Mouse (Mus musculus) hindbrain, embryonic 15.5 days (tissue): ENCODE measurements around the gene Ldlr. TPM values are rescaled to one million over a fixed set of nuclear protein-coding genes. Genes with fewer than 3 reads are reported as not detected.
"Not testable (repeated sequence)": the region's sequence is repeated elsewhere in the genome, so short reads cannot be mapped to it uniquely, and the experiment has no call there.

ENCODE experiments used
- ATAC-seq: fragments of 200-750 bp; cut with Nextera tagmentation; 2 replicates; pipeline ENCODE4 v1.8.0; 2017; ENCODE audit warnings: low read depth, moderate number of reproducible peaks, moderate TSS enrichment; ENCODE audit not compliant: low FRiP score
- H3K27ac ChIP-seq: fragments of 300-500 bp; sonication (generic); replicated peaks from 2 replicates; pipeline ENCODE4 v1.5.1; 2015; ENCODE audit warnings: mild to moderate bottlenecking, inconsistent platforms
- H3K27me3 ChIP-seq: fragments of 300-500 bp; sonication (generic); 2 replicates; pipeline ENCODE4 v1.6.1; 2015; ENCODE audit warnings: control low read depth, inconsistent platforms
- H3K36me3 ChIP-seq: fragments of 300-500 bp; sonication (generic); 2 replicates; pipeline ENCODE4 v1.6.1; 2015; ENCODE audit warnings: control low read depth, inconsistent platforms
- H3K4me1 ChIP-seq: fragments of 300-500 bp; sonication (generic); replicated peaks from 2 replicates; pipeline ENCODE4 v1.6.1; 2015; ENCODE audit warnings: control low read depth, inconsistent platforms
- H3K4me2 ChIP-seq: fragments of 300-500 bp; sonication (generic); 2 replicates; pipeline ENCODE4 v1.6.1; 2015; ENCODE audit warnings: moderate library complexity, mild to moderate bottlenecking, inconsistent platforms
- H3K4me3 ChIP-seq: fragments of 300-500 bp; sonication (generic); 2 replicates; pipeline ENCODE4 v1.5.1; 2015; ENCODE audit warnings: mild to moderate bottlenecking, inconsistent platforms
- H3K9ac ChIP-seq: fragments of 300-500 bp; sonication (generic); 2 replicates; pipeline ENCODE4 v1.6.1; 2015; ENCODE audit warnings: inconsistent platforms
- H3K9me3 ChIP-seq: fragments of 300-500 bp; sonication (generic); 2 replicates; pipeline ENCODE4 v1.6.1; 2016; ENCODE audit warnings: control low read depth, inconsistent platforms
- WGBS: fragments of 180-500 bp; shearing (Covaris S2); methylation state at CpG from one replicate; pipeline ENCODE4 v1.1.7; 2015; 5-methylcytosine and 5-hydroxymethylcytosine counted together
- polyA plus RNA-seq: library from polyadenylated mRNA; unstranded; fragments of >200 nt; fragmentation: Nextera tagmentation; extraction: Ambion mirVana; gene quantifications from 2 replicates; pipeline ENCODE4 v1.2.1, GENCODE M21; 2015

Ldlr gene
- polyA plus RNA-seq, 1 experiment from 2014 or later: 15.6 TPM

GRCm38 (mm10) chr9:21699280-21699679, 24.0 kb upstream of the Ldlr start:
- not testable (repeated sequence) for H3K9ac ChIP-seq, H3K4me3 ChIP-seq, H3K9me3 ChIP-seq, ATAC-seq, H3K4me1 ChIP-seq, H3K27me3 ChIP-seq, H3K4me2 ChIP-seq, H3K27ac ChIP-seq
- 95% methylated on average over 6 of the region's 6 CpGs for WGBS
- H3K36me3 ChIP-seq: peaks cover 76% of the 10 kb centered on the region

- Histone ChIP-seq H3K27ac (no peak overlapping the region), H3K9me3 (no peaks in the 10 kb centered on the region), H3K4me3 (no peak overlapping the region), H3K9ac (no peak overlapping the region), H3K36me3 (peaks cover 79% of the 10 kb centered on the region), H3K4me2 (no peak overlapping the region), H3K27me3 (no peaks in the 10 kb centered on the region), H3K4me1 (no peaks in the 10 kb centered on the region)
- no peak for ATAC-seq
- WGBS: 96% methylated on average over 14 of the region's 14 CpGs
Observed at GRCm38 (mm10) chr9:21701091-21701490, 22.2 kb upstream of the Ldlr start.

- Histone ChIP-seq H3K27ac (no peak overlapping the region), H3K27me3 (no peaks in the 10 kb centered on the region), H3K36me3 (peaks cover 88% of the 10 kb centered on the region), H3K4me1 (no peaks in the 10 kb centered on the region), H3K4me3 (no peak overlapping the region), H3K9me3 (no peaks in the 10 kb centered on the region), H3K9ac (no peak overlapping the region), H3K4me2 (no peak overlapping the region)
- WGBS: 94% methylated on average over 7 of the region's 7 CpGs
- ATAC-seq: no peak
Observed at GRCm38 (mm10) chr9:21703494-21703893, 19.8 kb upstream of the Ldlr start.

GRCm38 (mm10) chr9:21706085-21706484, 17.2 kb upstream of the Ldlr start:
- ATAC-seq: no peak
- H3K4me3 ChIP-seq: no peak overlapping the region
- no peaks in the 10 kb centered on the region for H3K9me3 ChIP-seq
- no peak overlapping the region for H3K4me2 ChIP-seq
- H3K27me3 ChIP-seq: no peaks in the 10 kb centered on the region
- H3K4me1 ChIP-seq: no peaks in the 10 kb centered on the region
- WGBS: 89% methylated on average over 4 of the region's 4 CpGs
- no peak overlapping the region for H3K27ac ChIP-seq
- H3K9ac ChIP-seq: no peak overlapping the region
- H3K36me3 ChIP-seq: peaks cover 78% of the 10 kb centered on the region

- H3K9me3 ChIP-seq: no peaks in the 10 kb centered on the region
- H3K9ac ChIP-seq: no peak overlapping the region
- peaks cover 71% of the 10 kb centered on the region for H3K36me3 ChIP-seq
- H3K4me3 ChIP-seq: no peak overlapping the region
- H3K4me2 ChIP-seq: no peak overlapping the region
- no peaks in the 10 kb centered on the region for H3K27me3 ChIP-seq
- 93% methylated on average over 8 of the region's 8 CpGs for WGBS
- ATAC-seq: peak; percentile 67; the same call in 1 of the 2 replicates
- H3K4me1 ChIP-seq: no peaks in the 10 kb centered on the region
- H3K27ac ChIP-seq: no peak overlapping the region
Observed at GRCm38 (mm10) chr9:21706586-21707265, 16.6 kb upstream of the Ldlr start.

- Histone ChIP-seq H3K4me3 (no peak overlapping the region), H3K4me2 (no peak overlapping the region), H3K27me3 (no peaks in the 10 kb centered on the region), H3K9ac (no peak overlapping the region), H3K9me3 (no peaks in the 10 kb centered on the region), H3K27ac (no peak overlapping the region), H3K36me3 (peaks cover 47% of the 10 kb centered on the region), H3K4me1 (no peaks in the 10 kb centered on the region)
- WGBS: 89% methylated on average over 3 of the region's 3 CpGs
- no peak for ATAC-seq
Observed at GRCm38 (mm10) chr9:21709340-21709739, 13.9 kb upstream of the Ldlr start.

- ATAC-seq: no peak
- H3K4me1 ChIP-seq: no peaks in the 10 kb centered on the region
- H3K4me3 ChIP-seq: no peak overlapping the region
- no peak overlapping the region for H3K27ac ChIP-seq
- H3K4me2 ChIP-seq: no peak overlapping the region
- H3K27me3 ChIP-seq: no peaks in the 10 kb centered on the region
- 75% methylated on average over 4 of the region's 4 CpGs for WGBS
- no peaks in the 10 kb centered on the region for H3K36me3 ChIP-seq
- no peak overlapping the region for H3K9ac ChIP-seq
- H3K9me3 ChIP-seq: no peaks in the 10 kb centered on the region
Observed at GRCm38 (mm10) chr9:21715298-21715697, 8.0 kb upstream of the Ldlr start.

GRCm38 (mm10) chr9:21717015-21717414, 6.3 kb upstream of the Ldlr start:
- no peak for ATAC-seq
- Histone ChIP-seq H3K9ac (no peak overlapping the region), H3K27ac (no peak overlapping the region), H3K4me2 (no peak overlapping the region), H3K9me3 (no peaks in the 10 kb centered on the region), H3K27me3 (no peaks in the 10 kb centered on the region), H3K4me1 (no peaks in the 10 kb centered on the region), H3K36me3 (no peaks in the 10 kb centered on the region), H3K4me3 (no peak overlapping the region)
- WGBS: 97% methylated on average over 2 of the region's 2 CpGs

- Histone ChIP-seq H3K9ac (no peak overlapping the region), H3K27ac (no peak overlapping the region), H3K9me3 (no peaks in the 10 kb centered on the region), H3K4me3 (no peak overlapping the region), H3K4me1 (peaks cover 23% of the 10 kb centered on the region), H3K4me2 (no peak overlapping the region), H3K27me3 (no peaks in the 10 kb centered on the region), H3K36me3 (no peaks in the 10 kb centered on the region)
- 68% methylated on average over 2 of the region's 2 CpGs for WGBS
- ATAC-seq: no peak
Observed at GRCm38 (mm10) chr9:21721036-21721435, 2.2 kb upstream of the Ldlr start.

- Histone ChIP-seq H3K4me1 (peaks cover 31% of the 10 kb centered on the region), H3K27me3 (no peaks in the 10 kb centered on the region), H3K9ac (peak overlapping the region; percentile 69), H3K4me3 (peak overlapping the region; percentile 74), H3K36me3 (no peaks in the 10 kb centered on the region), H3K9me3 (no peaks in the 10 kb centered on the region), H3K4me2 (peak overlapping the region; percentile 69), H3K27ac (peak overlapping the region; percentile 94)
- ATAC-seq: peak; percentile 96
- 0% methylated on average over 18 of the region's 18 CpGs for WGBS
Observed at GRCm38 (mm10) chr9:21724147-21724536, 859 bp downstream of the Ldlr start.

- no peak for ATAC-seq
Observed at GRCm38 (mm10) chr9:21725224-21726121, 2.2 kb downstream of the Ldlr start.

More at GRCm38 (mm10) chr9:21725224-21726121, 2.2 kb downstream of the Ldlr start:
- Histone ChIP-seq H3K27me3 (no peaks in the 10 kb centered on the region), H3K4me2 (peak overlapping the region; percentile 69), H3K4me1 (peaks cover 34% of the 10 kb centered on the region), H3K9ac (peak overlapping the region; percentile 52; the same call in 1 of the 2 replicates), H3K27ac (0 out of 2 replicates have a peak overlapping the region, but pooled peaks have one; percentile 94), H3K9me3 (no peaks in the 10 kb centered on the region), H3K36me3 (no peaks in the 10 kb centered on the region), H3K4me3 (peak overlapping the region; percentile 74)
- WGBS: 79% methylated on average over 23 of the region's 23 CpGs
